Mouse (Mus musculus): ENCODE data around the gene Gm4969.

DNA sequence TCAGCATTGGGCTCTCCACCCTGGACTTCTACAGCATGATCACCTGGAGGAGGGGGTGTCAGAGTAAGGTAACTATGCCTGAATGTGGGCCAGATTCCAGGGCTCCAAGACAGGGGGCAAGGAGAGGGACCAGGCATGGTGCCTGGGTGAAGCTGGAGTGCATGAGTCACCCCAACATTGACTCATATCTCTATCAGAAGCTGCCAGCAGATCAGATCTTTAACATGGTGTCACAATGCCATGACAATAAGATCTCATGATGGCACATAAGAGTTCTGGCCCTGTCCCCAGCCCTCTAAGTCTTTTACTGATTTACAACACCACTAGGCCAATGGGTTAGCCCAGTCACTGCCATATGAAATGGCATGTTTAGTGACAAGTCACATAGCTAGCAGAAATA is 14.4 kb downstream of the Gm4969 start:
- TF ChIP-seq CTCF (IDR thresholded peaks at IDR 0.05; ENCODE audit: borderline replicate concordance, extremely low read depth, insufficient read depth, insufficient read length) (no peak), POLR2A (IDR thresholded peaks at IDR 0.05; ENCODE audit: borderline replicate concordance, extremely low read depth, insufficient read depth, insufficient read length, poor library complexity, severe bottlenecking) (no peak)

Measured in brain, embryonic 14.5 days (tissue).